Mouse (Mus musculus) hindbrain, embryonic 13.5 days (tissue): ENCODE data around the gene Gm20834. TPM values are rescaled to one million over a fixed set of nuclear protein-coding genes. Genes with fewer than 3 reads are reported as not detected.
"Not testable (repeated sequence)": the region's sequence is repeated elsewhere in the genome, so short reads cannot be mapped to it uniquely, and the experiment has no call there.

ENCODE experiments used
- ATAC-seq: fragments of 200-750 bp; cut with Nextera tagmentation; 2 replicates; pipeline ENCODE4 v1.8.0; 2017; ENCODE audit warnings: moderate TSS enrichment; ENCODE audit not compliant: low FRiP score
- H3K27ac ChIP-seq: fragments of 300-500 bp; sonication (generic); 2 replicates; pipeline ENCODE4 v1.5.1; 2015; ENCODE audit warnings: inconsistent platforms, mild to moderate bottlenecking, moderate library complexity
- H3K27me3 ChIP-seq: fragments of 300-500 bp; sonication (generic); 2 replicates; pipeline ENCODE4 v1.6.1; 2015; ENCODE audit warnings: mild to moderate bottlenecking, inconsistent platforms
- H3K36me3 ChIP-seq: fragments of 300-500 bp; sonication (generic); 2 replicates; pipeline ENCODE4 v1.6.1; 2015; ENCODE audit warnings: mild to moderate bottlenecking, inconsistent platforms
- H3K4me1 ChIP-seq: fragments of 300-500 bp; sonication (generic); replicated peaks from 2 replicates; pipeline ENCODE4 v1.6.1; 2015; ENCODE audit warnings: inconsistent platforms
- H3K4me2 ChIP-seq: fragments of 300-500 bp; sonication (generic); 2 replicates; pipeline ENCODE4 v1.6.1; 2015; ENCODE audit warnings: inconsistent platforms, mild to moderate bottlenecking, moderate library complexity
- H3K4me3 ChIP-seq: fragments of 300-500 bp; sonication (generic); 2 replicates; pipeline ENCODE4 v1.5.1; 2015; ENCODE audit warnings: mild to moderate bottlenecking, inconsistent platforms
- H3K9ac ChIP-seq: fragments of 300-500 bp; sonication (generic); 2 replicates; pipeline ENCODE4 v1.6.1; 2015; ENCODE audit warnings: mild to moderate bottlenecking, inconsistent platforms
- H3K9me3 ChIP-seq: fragments of 300-500 bp; sonication (generic); 2 replicates; pipeline ENCODE4 v1.6.1; 2016; ENCODE audit warnings: inconsistent platforms
- WGBS: fragments of 180-500 bp; shearing (Covaris S2); methylation state at CpG from one replicate; pipeline ENCODE4 v1.1.7; 2015; 5-methylcytosine and 5-hydroxymethylcytosine counted together
- polyA plus RNA-seq: library from polyadenylated mRNA; unstranded; fragments of >200 nt; fragmentation: Nextera tagmentation; extraction: Ambion mirVana; gene quantifications from 2 replicates; pipeline ENCODE4 v1.2.1, GENCODE M21; 2015

Gene Gm20834
- not detected in 2 replicates for polyA plus RNA-seq

GRCm38 (mm10) chrY:10324489-10324888 lies at the start of gene Gm20834:
Gene Gm20834, minus strand, starts transcription at chrY:10324589.
- not testable (repeated sequence) for ATAC-seq, H3K4me3 ChIP-seq, H3K4me2 ChIP-seq, H3K9ac ChIP-seq, H3K27me3 ChIP-seq, H3K36me3 ChIP-seq, H3K27ac ChIP-seq, H3K9me3 ChIP-seq, H3K4me1 ChIP-seq
- 49% methylated on average over 3 of the region's 4 CpGs for WGBS

Other genes starting within 250 kb of the Gm20834 start
- not detected in 2 replicates for gene Gm21310, start 177.4 kb downstream of the Gm20834 start, polyA plus RNA-seq
- gene Gm28510, start 88.1 kb upstream of the Gm20834 start, polyA plus RNA-seq, result not detected in 2 replicates
- not detected in 2 replicates for gene Gm20737, start 211.5 kb upstream of the Gm20834 start, polyA plus RNA-seq
- gene Gm21775, start 228.9 kb upstream of the Gm20834 start, polyA plus RNA-seq, result not detected in 2 replicates